Mouse (Mus musculus) testis, postnatal 10 days (tissue): Measurements from ENCODE around the gene Tyro3.

Experiments
- DNase-seq: peaks from one replicate; pipeline ENCODE4 v3.0.0; 2021; ENCODE audit warnings: low spot score

The Tyro3 gene

GRCm38 (mm10) chr2:119855310-119855850, 57.8 kb downstream of the Tyro3 start:
- DNase-seq: no peak

- no peak for DNase-seq
These were observed 59.8 kb downstream of the Tyro3 start for GRCm38 (mm10) chr2:119857341-119857740.

DNA sequence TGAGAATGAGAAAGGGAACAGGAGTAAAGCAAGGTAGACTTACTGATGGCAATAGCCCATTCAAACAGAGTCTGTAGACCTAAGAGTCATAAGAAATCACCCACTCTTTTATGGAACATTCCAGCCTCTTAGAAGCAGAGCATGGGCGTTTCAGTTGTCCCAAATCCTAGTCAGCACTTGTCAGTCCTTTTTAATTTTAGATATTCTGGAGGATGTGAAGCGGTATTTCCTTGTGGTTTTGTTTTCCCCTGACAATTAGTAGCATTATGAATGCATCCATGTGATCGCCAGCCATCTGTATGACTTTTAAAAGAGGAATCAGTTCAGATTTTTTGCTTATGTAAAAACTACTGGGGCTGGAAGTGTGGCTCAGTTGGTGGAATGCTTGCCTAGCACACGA, 67.0 kb downstream of the Tyro3 start:
- no peak for DNase-seq
